Mouse (Mus musculus) liver, adult 2 months (tissue): ENCODE measurements at regions not wholly inside any gene's neighbourhood (a gene's known extent, or its start where the extent isn't known, plus 50 kb on each side); places are given as distances from the start of the nearest gene placed in this dataset.

Experiments
- DNase-seq: peaks from one replicate; pipeline ENCODE4 v3.0.0-alpha.2; 2011; ENCODE audit warnings: low read depth, low spot score; ENCODE audit errors: extremely low read depth
- H3K27ac ChIP-seq: fragments of 200-500 bp; replicated peaks from 2 replicates; pipeline ENCODE4 v1.5.1; 2012; ENCODE audit warnings: low read depth, mild to moderate bottlenecking, control low read depth, inconsistent platforms, low read length; ENCODE audit not compliant: insufficient read depth
- H3K27me3 ChIP-seq: fragments of 200-500 bp; 2 replicates; pipeline ENCODE4 v1.6.1; 2012; ENCODE audit warnings: mild to moderate bottlenecking, moderate library complexity, low read length, inconsistent platforms; ENCODE audit not compliant: control insufficient read depth, insufficient read depth
- H3K36me3 ChIP-seq: fragments of 200-500 bp; 2 replicates; pipeline ENCODE4 v1.6.1; 2012; ENCODE audit warnings: low read length, inconsistent platforms; ENCODE audit not compliant: control insufficient read depth, insufficient read depth
- H3K4me1 ChIP-seq: fragments of 200-500 bp; 2 replicates; pipeline ENCODE4 v1.6.1; 2011; ENCODE audit warnings: low read length; ENCODE audit not compliant: control insufficient read depth, insufficient read depth
- H3K4me3 ChIP-seq: fragments of 200-500 bp; 2 replicates; pipeline ENCODE4 v1.5.1; 2011; ENCODE audit warnings: low read depth, mild to moderate bottlenecking, control low read depth, low read length, moderate library complexity; ENCODE audit not compliant: insufficient read depth
- H3K79me2 ChIP-seq: fragments of 200-500 bp; 2 replicates; pipeline ENCODE4 v1.6.1; 2012; ENCODE audit warnings: inconsistent platforms, mild to moderate bottlenecking, low read length, moderate library complexity; ENCODE audit not compliant: control insufficient read depth, insufficient read depth
- H3K9ac ChIP-seq: fragments of 200-500 bp; 2 replicates; pipeline ENCODE4 v1.6.1; 2012; ENCODE audit warnings: low read depth, mild to moderate bottlenecking, control low read depth, inconsistent platforms, low read length
- CTCF ChIP-seq: fragments of 200-500 bp; IDR thresholded peaks from 2 replicates; pipeline ENCODE4 v1.5.1; 2011; ENCODE audit warnings: low read depth, low read length, control low read depth
- POLR2A ChIP-seq: fragments of 200-500 bp; IDR thresholded peaks from 2 replicates; pipeline ENCODE4 v1.6.1; 2011; ENCODE audit warnings: low read length, control low read depth; ENCODE audit not compliant: insufficient read depth; ENCODE audit errors: extremely low read depth
- WGBS: fragments of 180-500 bp; shearing (Covaris S2); methylation state at CpG from one replicate; pipeline ENCODE4 v1.1.7; 2018; 5-methylcytosine and 5-hydroxymethylcytosine counted together

DNA sequence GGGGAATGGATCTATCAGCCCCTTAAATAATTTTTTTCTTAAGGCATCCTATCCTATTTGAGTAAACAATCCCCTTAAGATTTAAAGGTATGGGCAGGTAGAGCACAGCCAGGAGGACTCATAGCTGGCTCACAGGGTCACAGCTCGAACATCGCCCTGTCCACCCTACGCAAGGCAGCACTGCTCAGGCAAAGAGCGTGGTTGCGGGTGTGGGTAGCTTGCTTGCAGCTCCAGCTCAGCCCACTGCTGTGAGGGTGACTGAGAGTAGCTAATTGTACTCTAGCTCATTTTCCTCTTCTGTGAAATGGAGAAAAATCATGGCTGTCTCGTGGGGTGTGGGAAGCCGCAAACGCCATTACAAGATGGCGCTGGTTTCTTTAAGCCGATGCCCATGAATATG is 350.1 kb upstream of the Jmjd1c start:
- Histone ChIP-seq H3K27me3 (no peaks in the 10 kb centered on the region), H3K4me3 (no peak overlapping the region), H3K36me3 (no peaks in the 10 kb centered on the region), H3K9ac (no peak overlapping the region), H3K27ac (no peak overlapping the region), H3K79me2 (no peaks in the 10 kb centered on the region), H3K4me1 (no peaks in the 10 kb centered on the region)
- DNase-seq = no peak
- 93% methylated on average over 10 of the region's 10 CpGs for WGBS
- no peak for TF ChIP-seq POLR2A
- no peak for TF ChIP-seq CTCF

DNA sequence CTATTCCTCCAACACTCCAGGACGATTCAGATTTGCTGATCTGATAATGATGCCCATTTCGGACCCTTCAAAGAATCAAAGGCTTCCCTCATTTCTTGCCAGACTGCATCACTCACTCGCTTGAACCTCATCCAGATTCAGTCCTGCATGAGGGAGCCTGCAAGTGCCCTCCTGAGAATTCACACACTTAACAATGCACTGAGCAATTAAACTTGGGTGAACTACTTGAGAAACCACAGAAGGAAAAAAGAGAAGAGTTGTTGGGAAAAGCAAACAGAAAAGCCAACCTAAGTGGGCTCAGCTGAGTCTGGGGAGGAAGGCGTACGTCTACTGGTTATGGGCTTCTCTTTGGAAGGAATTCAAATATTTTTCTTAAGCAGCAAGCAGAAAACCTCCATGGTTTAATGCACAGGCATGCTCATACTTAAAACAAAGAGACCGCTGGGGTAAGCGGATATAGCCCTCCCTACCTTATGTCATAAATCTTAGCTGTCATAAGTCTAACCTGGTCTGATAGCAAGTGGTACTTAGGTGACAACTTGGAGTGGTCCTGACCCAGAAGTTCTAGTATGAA is 343.6 kb upstream of the Jmjd1c start:
- DNase-seq = no peak
- no peaks in the 10 kb centered on the region for H3K79me2 ChIP-seq
- H3K27me3 ChIP-seq = no peaks in the 10 kb centered on the region
- H3K4me3 ChIP-seq = no peak overlapping the region
- no peaks in the 10 kb centered on the region for H3K36me3 ChIP-seq
- WGBS = 87% methylated on average over 7 of the region's 7 CpGs
- H3K9ac ChIP-seq = no peak overlapping the region
- no peaks in the 10 kb centered on the region for H3K4me1 ChIP-seq
- TF ChIP-seq CTCF = no peak
- no peak for TF ChIP-seq POLR2A
- no peak overlapping the region for H3K27ac ChIP-seq

DNA sequence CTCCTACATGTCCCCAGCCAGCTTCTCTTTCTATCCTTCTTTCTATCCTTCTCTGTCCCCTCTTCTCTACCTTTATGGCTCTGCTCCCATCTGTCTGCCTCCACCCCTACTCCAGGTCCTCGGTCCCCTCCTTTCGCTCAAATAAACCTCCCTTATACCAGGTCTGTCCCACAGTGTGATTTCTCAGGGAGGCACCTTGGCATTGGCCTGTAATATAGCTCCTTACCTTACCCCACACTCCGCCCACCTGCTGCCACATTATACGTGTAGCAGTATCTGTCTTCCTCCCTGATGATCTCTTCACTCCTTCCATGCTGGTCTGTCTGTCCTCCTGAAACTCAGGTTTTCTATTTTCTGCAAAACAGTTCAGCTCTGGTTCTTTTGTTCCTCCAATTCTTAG is 339.1 kb upstream of the Jmjd1c start:
- Histone ChIP-seq H3K27ac (no peak overlapping the region), H3K4me1 (no peaks in the 10 kb centered on the region), H3K79me2 (no peaks in the 10 kb centered on the region), H3K27me3 (no peaks in the 10 kb centered on the region), H3K9ac (no peak overlapping the region), H3K4me3 (no peak overlapping the region), H3K36me3 (no peaks in the 10 kb centered on the region)
- DNase-seq = no peak
- 87% methylated on average over 4 of the region's 4 CpGs for WGBS
- TF ChIP-seq CTCF (no peak), POLR2A (no peak)

DNA sequence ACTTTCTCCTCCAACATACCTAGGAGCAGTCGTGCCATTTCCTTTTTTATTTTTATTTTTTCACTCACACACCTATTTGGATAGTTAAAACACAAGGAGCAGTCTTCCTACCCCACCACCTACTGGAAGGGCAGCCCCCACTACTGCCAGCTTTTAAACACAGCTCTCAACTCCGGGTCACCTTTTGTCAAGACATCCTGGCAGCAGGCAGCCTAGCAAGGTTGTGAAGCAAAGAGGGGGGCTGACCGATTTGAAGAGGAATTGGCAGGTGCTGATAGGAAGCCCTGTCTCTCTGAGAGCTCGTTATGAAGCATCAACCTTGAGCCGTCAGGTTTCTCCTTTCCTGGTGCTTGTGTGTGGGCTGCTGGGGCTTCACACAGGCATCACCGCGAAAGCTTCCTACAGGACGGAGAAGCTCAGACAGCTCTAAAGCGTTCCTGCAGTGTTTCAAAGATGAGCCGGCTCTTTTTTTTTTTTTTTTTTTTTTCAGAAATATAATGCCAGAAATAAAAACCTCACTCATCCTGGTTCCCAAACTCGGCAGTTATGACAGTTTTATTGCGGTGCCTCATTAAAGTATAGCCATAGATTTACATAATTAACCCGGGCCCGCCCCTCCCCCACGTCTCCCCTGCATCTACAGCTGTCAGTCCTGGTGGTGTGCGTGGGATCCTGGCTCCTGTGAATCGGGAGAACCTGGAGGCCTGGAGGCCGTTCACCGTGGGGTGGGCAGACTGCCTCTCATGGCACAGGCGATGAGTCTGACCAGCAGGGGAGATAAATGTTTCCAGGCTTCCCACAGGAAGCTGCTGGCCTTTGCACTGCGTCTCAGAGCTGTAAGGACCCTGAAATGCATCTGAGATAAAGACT is 325.5 kb upstream of the Jmjd1c start:
- Histone ChIP-seq H3K27me3 (no peaks in the 10 kb centered on the region), H3K4me1 (no peaks in the 10 kb centered on the region), H3K36me3 (no peaks in the 10 kb centered on the region), H3K27ac (no peak overlapping the region), H3K9ac (no peak overlapping the region), H3K4me3 (no peak overlapping the region), H3K79me2 (no peaks in the 10 kb centered on the region)
- WGBS = 50% methylated on average over 21 of the region's 21 CpGs
- no peak for DNase-seq
- TF ChIP-seq POLR2A = no peak
- no peak for TF ChIP-seq CTCF

DNA sequence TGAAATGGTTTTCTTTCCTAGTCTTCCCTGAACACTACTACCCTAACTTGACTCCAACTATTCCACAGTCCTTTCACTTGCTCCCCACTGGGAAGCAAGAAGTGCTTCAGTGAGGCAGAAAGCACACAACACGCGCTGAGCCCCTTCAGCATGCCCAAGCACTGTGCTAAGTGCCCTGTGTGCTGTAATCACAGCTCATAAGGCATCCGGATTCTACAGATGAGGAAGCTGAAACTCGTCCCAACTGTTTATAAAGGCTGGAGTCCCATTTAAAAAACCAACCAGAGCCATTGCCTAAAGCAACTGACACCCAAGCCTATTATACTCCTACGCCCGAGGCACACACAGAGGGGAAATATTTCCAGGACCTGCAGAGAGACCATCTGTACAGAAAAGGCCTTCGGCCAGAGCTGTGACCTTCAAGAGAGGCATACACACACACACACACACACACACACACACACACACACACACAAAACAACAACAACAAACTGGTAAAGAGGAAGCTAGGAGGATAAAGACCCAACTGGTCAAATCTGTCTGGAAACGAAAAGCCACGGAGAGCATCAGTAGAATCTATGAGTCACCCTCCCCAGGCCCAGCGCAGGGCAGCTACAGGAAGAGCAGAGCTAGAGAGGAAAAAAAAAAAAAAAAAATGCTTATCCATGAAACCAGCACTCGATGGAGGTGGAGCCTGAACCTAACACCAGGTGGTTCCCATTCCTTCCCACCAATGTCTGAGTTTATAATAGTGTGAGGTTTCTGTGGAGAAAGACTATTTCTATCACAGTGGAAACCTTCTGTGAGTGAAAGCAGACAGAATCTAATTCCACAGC is 315.4 kb upstream of the Jmjd1c start:
- no peaks in the 10 kb centered on the region for H3K27me3 ChIP-seq
- DNase-seq = no peak
- no peaks in the 10 kb centered on the region for H3K36me3 ChIP-seq
- H3K27ac ChIP-seq = no peak overlapping the region
- no peaks in the 10 kb centered on the region for H3K4me1 ChIP-seq
- H3K79me2 ChIP-seq = no peaks in the 10 kb centered on the region
- TF ChIP-seq CTCF (no peak), POLR2A (no peak)
- no peak overlapping the region for H3K4me3 ChIP-seq
- whole genome bisulfite sequencing = 76% methylated on average over 11 of the region's 11 CpGs
- no peak overlapping the region for H3K9ac ChIP-seq

DNA sequence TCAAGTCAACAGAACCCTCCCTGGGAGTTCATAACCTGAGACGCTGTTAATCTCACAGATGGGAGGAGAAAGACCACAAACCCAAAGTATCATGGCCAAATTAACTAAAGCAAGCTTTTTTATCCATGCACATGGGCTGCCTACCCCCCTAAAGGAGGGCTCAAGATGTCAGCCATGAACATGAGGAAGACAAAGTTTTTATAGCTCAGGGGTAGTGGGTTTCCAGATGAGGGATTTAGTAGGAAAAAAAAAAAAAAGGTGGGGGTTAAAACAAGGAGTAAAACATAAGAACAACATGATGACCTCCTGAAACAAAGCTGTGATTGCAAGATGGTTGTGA is 314.8 kb upstream of the Jmjd1c start:
- DNase-seq = no peak
- 88% methylated on average over 1 of the region's 1 CpGs for whole genome bisulfite sequencing
- no peak overlapping the region for H3K9ac ChIP-seq
- no peaks in the 10 kb centered on the region for H3K4me1 ChIP-seq
- no peaks in the 10 kb centered on the region for H3K36me3 ChIP-seq
- no peak overlapping the region for H3K4me3 ChIP-seq
- no peaks in the 10 kb centered on the region for H3K79me2 ChIP-seq
- H3K27ac ChIP-seq = no peak overlapping the region
- TF ChIP-seq POLR2A = no peak
- no peak for TF ChIP-seq CTCF
- H3K27me3 ChIP-seq = no peaks in the 10 kb centered on the region
